Mouse (Mus musculus): Measurements from ENCODE around the gene Gm13420.

Gm13420 gene

GRCm38 (mm10) chr2:29702189-29702588, 49.3 kb downstream of the Gm13420 start:
- no peak for DNase-seq (ENCODE audit: low spot score)

GRCm38 (mm10) chr2:29701393-29701792, 50.1 kb downstream of the Gm13420 start:
- DNase-seq (ENCODE audit: low spot score) = no peak

GRCm38 (mm10) chr2:29700898-29701297, 50.6 kb downstream of the Gm13420 start:
- DNase-seq (ENCODE audit: low spot score) = no peak

- no peak for DNase-seq (ENCODE audit: low spot score)
Observed at GRCm38 (mm10) chr2:29698421-29699290, 52.8 kb downstream of the Gm13420 start.

- DNase-seq (ENCODE audit: low spot score) = no peak
Observed at GRCm38 (mm10) chr2:29696207-29696800, 55.2 kb downstream of the Gm13420 start.
